12 mouse cellular contexts compared by ENCODE assay signal in genomic region chr1:106241059-106241458, GRCm38 (mm10).
DNase-seq lines count a peak whose midpoint lies in the region; ATAC-seq lines count a peak whose summit lies in the region.
"Had no signal": no experiment of that assay in that cellular context is flagged by ENCODE, and none has a peak within 500 bp of the region (broad histone marks: within the 10 kb centered on the region; RNA-seq: fewer than 3 reads in every experiment).

No protein-coding gene starts in this region.

- H3K9me3 ChIP-seq in lung, embryonic 16.5 days (ENCODE audit: control insufficient read depth, low read length): no peaks in the 10 kb centered on the region
- H3K9me3 ChIP-seq: liver, embryonic 15.5 days had no signal

- H3K36me3 ChIP-seq in lung, embryonic 16.5 days (ENCODE audit: control insufficient read depth, insufficient read depth, low read length): no peaks in the 10 kb centered on the region
- H3K36me3 ChIP-seq: liver, embryonic 15.5 days had no signal

- ATAC-seq in lung, embryonic 16.5 days (ENCODE audit: low read depth): 0 out of 2 replicates have a peak, but pooled peaks have one; percentile 26
- ATAC-seq: CD4-positive, CD25-positive, alpha-beta regulatory T cell, adult 4 months had no signal

- 86% methylated on average over 1 of the region's 1 CpGs for WGBS in lung, embryonic 16.5 days

- H3K27me3 ChIP-seq in lung, embryonic 16.5 days (ENCODE audit: control insufficient read depth, insufficient read depth, low read depth, low read length): no peaks in the 10 kb centered on the region
- H3K27me3 ChIP-seq: liver, embryonic 15.5 days had no signal

- no peak overlapping the region for H3K4me3 ChIP-seq in lung, embryonic 16.5 days (ENCODE audit: low read length)
- H3K4me3 ChIP-seq: liver, embryonic 15.5 days had no signal

- no peak overlapping the region for H3K4me2 ChIP-seq in lung, embryonic 16.5 days (ENCODE audit: low read depth, low read length)
- H3K4me2 ChIP-seq: liver, embryonic 15.5 days had no signal

- H3K4me1 ChIP-seq in lung, embryonic 16.5 days (replicated peaks; ENCODE audit: control insufficient read depth, insufficient read depth, low read length): peaks cover 22% of the 10 kb centered on the region
- H3K4me1 ChIP-seq: liver, embryonic 15.5 days had no signal

- peak overlapping the region; percentile 33; the same call in 1 of the 2 replicates for H3K27ac ChIP-seq in lung, embryonic 16.5 days (ENCODE audit: low read length)
- H3K27ac ChIP-seq: liver, embryonic 15.5 days; stomach, postnatal 0 days had no signal

- DNase-seq in frontal cortex, adult 2 months (ENCODE audit: extremely low spot score in 1 of 2, low spot score in 1 of 2): peak; percentile 56 to 64
- DNase-seq in frontal cortex, postnatal 25 days (ENCODE audit: low spot score in 2 of 2): no peak
- no peak for DNase-seq in lung, postnatal 10 days
- DNase-seq in cerebellum, adult 9-11 months: peak; percentile 63
- DNase-seq in layer of hippocampus, adult 9-11 months: peak; percentile 82
- DNase-seq in thymus, postnatal 14 days: no peak
- no peak for DNase-seq in ovary, postnatal 36 days (ENCODE audit: low spot score)
- DNase-seq: kidney, postnatal 4 days had no signal

- H3K9ac ChIP-seq in lung, embryonic 16.5 days (ENCODE audit: low read length): no peak overlapping the region
- H3K9ac ChIP-seq: liver, embryonic 15.5 days had no signal

Comparison
In these comparisons a context has a peak if more than half of its experiments do, and no peak if none do; other contexts are left out.
1. DNase-seq: peak in frontal cortex, adult 2 months (2 of 2), cerebellum, adult 9-11 months (single experiment) and layer of hippocampus, adult 9-11 months (single experiment); none in frontal cortex, postnatal 25 days (0 of 2), lung, postnatal 10 days (single experiment), thymus, postnatal 14 days (single experiment) and ovary, postnatal 36 days (single experiment).